Mouse (Mus musculus) forebrain, postnatal 0 days (tissue): ENCODE results near the gene Glis3. TPM values are rescaled to one million over a fixed set of nuclear protein-coding genes. Genes with fewer than 3 reads are reported as not detected.

Experiments used
- ATAC-seq: fragments of 200-750 bp; cut with Nextera tagmentation; 2 replicates; pipeline ENCODE4 v1.8.0; 2017; ENCODE audit warnings: mild to moderate bottlenecking, moderate library complexity
- DNase-seq: peaks from one replicate; pipeline ENCODE4 v3.0.0-alpha.2; 2015
- H3K27ac ChIP-seq: fragments of 300-500 bp; sonication (generic); 2 replicates; pipeline ENCODE4 v1.5.1; 2014; ENCODE audit warnings: low read depth, mild to moderate bottlenecking, antibody characterized with exemption, low read length, moderate library complexity, mixed read lengths
- H3K27me3 ChIP-seq: fragments of 300-500 bp; sonication (generic); 2 replicates; pipeline ENCODE4 v1.6.1; 2014; ENCODE audit warnings: mild to moderate bottlenecking, low read length, mixed read lengths; ENCODE audit not compliant: insufficient read depth
- H3K36me3 ChIP-seq: fragments of 300-500 bp; sonication (generic); 2 replicates; pipeline ENCODE4 v1.6.1; 2014; ENCODE audit warnings: mild to moderate bottlenecking, moderate library complexity; ENCODE audit not compliant: insufficient read depth
- H3K4me1 ChIP-seq: fragments of 300-500 bp; sonication (generic); 2 replicates; pipeline ENCODE4 v1.6.1; 2014; ENCODE audit warnings: antibody characterized with exemption; ENCODE audit not compliant: insufficient read depth
- H3K4me2 ChIP-seq: fragments of 300-500 bp; sonication (generic); 2 replicates; pipeline ENCODE4 v1.6.1; 2014; ENCODE audit warnings: low read depth, mild to moderate bottlenecking, moderate library complexity
- H3K4me3 ChIP-seq: fragments of 300-500 bp; sonication (generic); 2 replicates; pipeline ENCODE4 v1.5.1; 2014; ENCODE audit warnings: low read depth, low read length, mixed read lengths
- H3K9ac ChIP-seq: fragments of 300-500 bp; sonication (generic); 2 replicates; pipeline ENCODE4 v1.6.1; 2014; ENCODE audit warnings: mild to moderate bottlenecking
- H3K9me3 ChIP-seq: fragments of 300-500 bp; sonication (generic); 2 replicates; pipeline ENCODE4 v1.6.1; 2016; ENCODE audit warnings: low read length
- CTCF ChIP-seq: sonication (generic); IDR thresholded peaks from 2 replicates; pipeline ENCODE4 v1.5.1; 2016; ENCODE audit warnings: antibody characterized with exemption, control low read depth, low read depth
- WGBS: fragments of 180-500 bp; shearing (Covaris S2); extraction: QIAGEN DNeasy Blood & Tissue Kit; methylation state at CpG from one replicate; pipeline ENCODE4 v1.1.7; 2014; 5-methylcytosine and 5-hydroxymethylcytosine counted together
- polyA plus RNA-seq: library from polyadenylated mRNA; unstranded; fragments of >200 nt; fragmentation: Nextera tagmentation; extraction: Ambion mirVana; gene quantifications from 2 replicates; pipeline ENCODE4 v1.2.1, GENCODE M21; 2015
- total RNA-seq: library from RNA; depleted of rRNA; stranded (reverse); fragments of >200 nt; gene quantifications from 2 replicates; pipeline ENCODE4 v1.2.3, GENCODE M21; 2014

Glis3 gene
- total and polyA plus RNA-seq, 2 experiments from 2014 or later, result 0.86 to 8.5 TPM

DNA sequence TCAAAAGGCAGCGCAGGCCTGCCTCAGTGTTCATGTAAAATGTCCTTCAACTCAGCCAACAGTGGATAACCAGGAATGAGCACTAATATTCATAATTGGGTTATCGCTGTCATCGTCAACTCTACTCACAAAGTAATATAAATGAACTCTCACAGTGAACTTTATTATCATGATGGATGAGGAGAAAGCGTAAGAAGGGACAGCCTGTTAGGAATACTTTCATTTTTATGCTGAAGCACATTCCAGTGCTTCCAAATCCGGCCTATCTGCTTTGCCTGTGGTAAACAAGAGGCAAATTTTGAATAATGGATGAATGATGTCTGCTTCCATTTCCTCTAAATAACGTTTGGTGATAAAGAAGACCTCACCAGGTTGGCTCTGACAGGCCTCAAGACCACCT, 103.3 kb downstream of the Glis3 start:
- Histone ChIP-seq H3K9ac (no peak overlapping the region), H3K4me1 (peaks cover 7% of the 10 kb centered on the region), H3K36me3 (no peaks in the 10 kb centered on the region), H3K9me3 (no peaks in the 10 kb centered on the region), H3K27ac (0 out of 2 replicates have a peak overlapping the region, but pooled peaks have one; percentile 35), H3K4me2 (no peak overlapping the region), H3K27me3 (no peaks in the 10 kb centered on the region), H3K4me3 (no peak overlapping the region)
- 79% methylated on average over 6 of the region's 6 CpGs for WGBS
- ATAC-seq (no peak), DNase-seq (no peak)
- TF ChIP-seq CTCF, result no peak

- WGBS, result 78% methylated on average over 3 of the region's 3 CpGs
- H3K4me1 ChIP-seq, result no peaks in the 10 kb centered on the region
Observed at GRCm38 (mm10) chr19:28573641-28574040, 106.2 kb downstream of the Glis3 start.

DNA sequence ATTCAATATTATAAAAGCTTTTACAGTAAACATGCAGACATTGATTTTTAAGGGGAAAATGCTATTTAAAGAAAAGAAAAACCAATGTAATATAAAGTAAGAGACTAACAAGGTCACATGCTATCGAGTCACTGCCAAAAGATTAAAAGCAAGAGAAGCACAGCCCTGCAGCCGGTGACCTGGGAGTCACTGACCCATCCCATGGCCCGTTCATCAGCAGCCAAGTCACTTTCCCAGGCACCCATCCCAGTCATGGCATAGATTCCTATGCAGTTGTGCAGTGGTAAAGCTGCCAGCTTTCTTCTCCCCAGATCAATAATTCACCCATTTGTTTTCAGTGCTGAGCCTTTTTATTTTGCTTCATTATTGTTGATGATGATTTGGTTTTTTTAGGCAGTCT, 110.0 kb downstream of the Glis3 start:
- WGBS, result 70% methylated on average over 3 of the region's 3 CpGs
- DNase-seq, result no peak
- Histone ChIP-seq H3K9ac (no peak overlapping the region), H3K27ac (no peak overlapping the region), H3K9me3 (no peaks in the 10 kb centered on the region), H3K4me1 (no peaks in the 10 kb centered on the region), H3K4me2 (no peak overlapping the region), H3K36me3 (no peaks in the 10 kb centered on the region), H3K27me3 (no peaks in the 10 kb centered on the region), H3K4me3 (no peak overlapping the region)
- no peak for ATAC-seq
- TF ChIP-seq CTCF, result no peak

More at GRCm38 (mm10) chr19:28573641-28574040, 106.2 kb downstream of the Glis3 start:
- Histone ChIP-seq H3K9me3 (no peaks in the 10 kb centered on the region), H3K36me3 (no peaks in the 10 kb centered on the region), H3K4me3 (no peak overlapping the region), H3K27ac (peak overlapping the region; percentile 45; the same call in 1 of the 2 replicates), H3K4me2 (no peak overlapping the region), H3K9ac (no peak overlapping the region), H3K27me3 (no peaks in the 10 kb centered on the region)
- TF ChIP-seq CTCF, result no peak
- ATAC-seq, result no peak
- DNase-seq, result no peak

GRCm38 (mm10) chr19:28567100-28567499, 112.8 kb downstream of the Glis3 start:
- no peak for TF ChIP-seq CTCF
- no peaks in the 10 kb centered on the region for H3K4me1 ChIP-seq
- H3K27me3 ChIP-seq, result no peaks in the 10 kb centered on the region
- DNase-seq (no peak), ATAC-seq (no peak)
- H3K9ac ChIP-seq, result no peak overlapping the region
- no peak overlapping the region for H3K4me3 ChIP-seq
- H3K36me3 ChIP-seq, result no peaks in the 10 kb centered on the region
- H3K9me3 ChIP-seq, result no peaks in the 10 kb centered on the region
- H3K4me2 ChIP-seq, result no peak overlapping the region
- no peak overlapping the region for H3K27ac ChIP-seq
- 56% methylated on average over 1 of the region's 1 CpGs for WGBS

DNA sequence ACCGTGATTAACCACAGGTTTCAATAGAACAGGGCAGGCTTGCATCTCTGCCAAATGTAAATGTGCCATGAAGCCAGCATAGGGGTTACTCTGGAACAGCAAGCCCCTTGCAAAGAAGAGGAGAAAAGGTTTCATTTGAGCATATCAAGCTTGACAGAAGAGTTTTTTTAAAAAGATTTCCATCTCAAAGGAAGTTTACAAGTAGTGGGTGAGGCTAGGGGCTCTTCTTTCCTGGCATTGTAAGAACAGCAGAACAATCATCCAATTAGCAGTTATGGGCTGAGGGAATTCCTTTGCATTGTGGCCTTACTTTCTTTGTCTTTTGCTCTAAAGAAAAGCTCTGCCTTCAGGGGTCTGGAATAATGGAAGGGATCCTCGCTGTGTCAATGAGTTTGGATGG, 113.3 kb downstream of the Glis3 start:
- ATAC-seq (no peak), DNase-seq (no peak)
- Histone ChIP-seq H3K36me3 (no peaks in the 10 kb centered on the region), H3K9ac (no peak overlapping the region), H3K27ac (no peak overlapping the region), H3K9me3 (no peaks in the 10 kb centered on the region), H3K4me3 (no peak overlapping the region), H3K4me1 (no peaks in the 10 kb centered on the region), H3K27me3 (no peaks in the 10 kb centered on the region), H3K4me2 (no peak overlapping the region)
- TF ChIP-seq CTCF, result no peak
- 6% methylated on average over 2 of the region's 2 CpGs for WGBS

DNA sequence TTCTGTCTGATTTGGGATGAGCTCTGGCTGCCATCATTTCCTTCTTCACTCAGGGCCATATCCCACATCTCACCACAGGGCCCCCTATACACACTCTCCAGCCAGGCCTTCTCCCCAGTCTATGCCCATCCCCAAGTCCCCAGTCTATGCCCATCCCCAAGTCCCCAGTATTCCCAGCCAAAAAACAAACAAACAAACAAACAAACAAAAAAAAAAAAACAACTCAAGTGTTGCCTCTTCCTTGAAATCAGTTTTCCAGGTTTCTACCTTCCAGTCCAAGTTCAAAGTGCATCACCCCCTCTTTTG, 118.2 kb downstream of the Glis3 start:
- no peak for DNase-seq
- Histone ChIP-seq H3K27me3 (no peaks in the 10 kb centered on the region), H3K4me2 (no peak overlapping the region), H3K27ac (no peak overlapping the region), H3K4me3 (no peak overlapping the region), H3K9me3 (no peaks in the 10 kb centered on the region), H3K36me3 (no peaks in the 10 kb centered on the region), H3K4me1 (no peaks in the 10 kb centered on the region), H3K9ac (no peak overlapping the region)
- no peak for ATAC-seq
- TF ChIP-seq CTCF, result no peak

DNA sequence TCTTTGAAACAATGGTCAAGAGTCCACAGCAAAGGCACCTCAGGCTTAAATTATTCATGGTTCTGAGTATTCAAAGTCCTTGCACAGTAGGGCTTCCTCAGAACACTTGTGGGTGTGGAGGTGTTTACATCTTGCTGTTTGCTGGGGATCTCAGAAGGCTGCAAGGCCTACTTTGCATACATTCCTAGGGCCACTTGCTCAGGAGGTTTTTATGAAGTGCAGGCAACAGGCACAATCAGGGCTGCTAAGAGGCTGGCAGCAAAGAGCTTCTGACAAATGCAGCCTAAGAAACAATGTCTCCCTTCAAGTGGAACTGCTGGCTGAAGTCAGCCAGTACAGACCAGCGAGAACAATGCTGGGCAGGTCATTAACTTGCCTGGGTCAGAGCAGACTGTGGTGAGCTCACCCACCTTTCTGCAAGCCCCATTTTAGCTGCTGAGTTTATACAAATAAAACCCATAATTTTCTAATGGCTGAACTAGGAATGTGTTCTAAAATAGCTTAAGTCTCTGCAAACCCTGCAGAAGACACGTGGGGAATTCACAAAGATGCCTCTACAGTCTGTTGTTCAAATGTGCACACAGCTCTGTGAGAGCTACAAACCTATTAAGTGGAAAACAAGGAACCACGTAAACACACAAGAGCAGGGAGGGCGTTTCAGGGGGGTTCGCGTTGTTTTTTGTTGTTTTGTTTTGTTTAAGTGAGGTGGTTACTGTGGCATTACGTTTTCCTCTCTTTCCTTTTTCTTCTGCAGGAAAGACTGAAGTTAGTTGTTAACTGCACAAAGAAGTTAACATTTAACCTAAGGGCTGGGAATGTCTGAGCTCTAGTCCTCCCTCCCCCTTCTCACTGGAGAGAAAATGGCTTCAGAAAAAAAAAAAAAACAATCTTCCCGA, 118.8 kb downstream of the Glis3 start:
- H3K27me3 ChIP-seq, result no peaks in the 10 kb centered on the region
- whole genome bisulfite sequencing, result 16% methylated on average over 8 of the region's 8 CpGs
- ATAC-seq, result peak; percentile 45
- TF ChIP-seq CTCF, result no peak
- H3K27ac ChIP-seq, result no peak overlapping the region
- no peak overlapping the region for H3K9ac ChIP-seq
- no peak overlapping the region for H3K4me3 ChIP-seq
- H3K4me2 ChIP-seq, result no peak overlapping the region
- no peak for DNase-seq
- H3K4me1 ChIP-seq, result no peaks in the 10 kb centered on the region
- no peaks in the 10 kb centered on the region for H3K36me3 ChIP-seq
- H3K9me3 ChIP-seq, result no peaks in the 10 kb centered on the region
